Mouse (Mus musculus) limb, embryonic 14.5 days (tissue): ENCODE results near the gene Hnrnpk. TPM values are rescaled to one million over a fixed set of nuclear protein-coding genes. Genes with fewer than 3 reads are reported as not detected.
"Not testable (repeated sequence)": the region's sequence is repeated elsewhere in the genome, so short reads cannot be mapped to it uniquely, and the experiment has no call there.

Source experiments
- ATAC-seq: fragments of 200-750 bp; cut with Nextera tagmentation; 2 replicates; pipeline ENCODE4 v1.8.0; 2017; ENCODE audit warnings: low read depth, moderate number of reproducible peaks, moderate TSS enrichment; ENCODE audit not compliant: low FRiP score
- DNase-seq: peaks from one replicate; pipeline ENCODE4 v3.0.0-alpha.2; 2015; ENCODE audit warnings: low spot score
- H3K27ac ChIP-seq: fragments of 300-500 bp; sonication (generic); replicated peaks from 2 replicates; pipeline ENCODE4 v1.5.1; 2014; ENCODE audit warnings: low read depth, mild to moderate bottlenecking, low read length, moderate library complexity, mixed read lengths
- H3K27me3 ChIP-seq: fragments of 300-500 bp; sonication (generic); 2 replicates; pipeline ENCODE4 v1.6.1; 2014; ENCODE audit warnings: low read length, mixed read lengths; ENCODE audit not compliant: control insufficient read depth, insufficient read depth
- H3K36me3 ChIP-seq: fragments of 300-500 bp; sonication (generic); 2 replicates; pipeline ENCODE4 v1.6.1; 2014; ENCODE audit warnings: mild to moderate bottlenecking, low read length, moderate library complexity, mixed read lengths; ENCODE audit not compliant: control insufficient read depth, insufficient read depth
- H3K4me1 ChIP-seq: fragments of 300-500 bp; sonication (generic); 2 replicates; pipeline ENCODE4 v1.6.1; 2014; ENCODE audit warnings: antibody characterized with exemption, low read length, mixed read lengths; ENCODE audit not compliant: control insufficient read depth, insufficient read depth
- H3K4me2 ChIP-seq: fragments of 300-500 bp; sonication (generic); replicated peaks from 2 replicates; pipeline ENCODE4 v1.6.1; 2014; ENCODE audit warnings: low read depth, mild to moderate bottlenecking, low read length, moderate library complexity; ENCODE audit not compliant: severe bottlenecking
- H3K4me3 ChIP-seq: fragments of 300-500 bp; sonication (generic); replicated peaks from 2 replicates; pipeline ENCODE4 v1.5.1; 2014; ENCODE audit warnings: low read length
- H3K9ac ChIP-seq: fragments of 300-500 bp; sonication (generic); 2 replicates; pipeline ENCODE4 v1.6.1; 2014; ENCODE audit warnings: mild to moderate bottlenecking, low read depth, low read length, moderate library complexity; ENCODE audit not compliant: severe bottlenecking
- H3K9me3 ChIP-seq: fragments of 300-500 bp; sonication (generic); 2 replicates; pipeline ENCODE4 v1.6.1; 2016; ENCODE audit warnings: low read length; ENCODE audit not compliant: control insufficient read depth
- POLR2A ChIP-seq: fragments of 200-500 bp; IDR thresholded peaks from 2 replicates; pipeline ENCODE4 v1.8.0; 2012; ENCODE audit warnings: inconsistent platforms, mild to moderate bottlenecking, moderate library complexity, borderline replicate concordance; ENCODE audit not compliant: insufficient read depth, insufficient read length; ENCODE audit errors: extremely low read depth
- WGBS: fragments of 180-500 bp; shearing (Covaris S2); extraction: QIAGEN DNeasy Blood & Tissue Kit; methylation state at CpG from one replicate; pipeline ENCODE4 v1.1.7; 2014; 5-methylcytosine and 5-hydroxymethylcytosine counted together
- polyA plus RNA-seq, 2 experiments: library from polyadenylated mRNA; depleted of rRNA in 1 of 2; stranded (reverse) in 1 of 2; unstranded in 1 of 2; fragments of >200 nt; fragmentation: Nextera tagmentation in 1 of 2; extraction: Ambion mirVana in 1 of 2; gene quantifications; 2 replicates each; pipeline versions ENCODE4 v1.2.1 to v1.2.3; 2012 to 2014

Gene Hnrnpk
- polyA plus RNA-seq (2012; rRNA removed) (816 and 883 TPM in 2 replicates), polyA plus RNA-seq (2014; fragmentation: Nextera tagmentation; extraction: Ambion mirVana) (1,312 and 1,461 TPM in 2 replicates)

DNA sequence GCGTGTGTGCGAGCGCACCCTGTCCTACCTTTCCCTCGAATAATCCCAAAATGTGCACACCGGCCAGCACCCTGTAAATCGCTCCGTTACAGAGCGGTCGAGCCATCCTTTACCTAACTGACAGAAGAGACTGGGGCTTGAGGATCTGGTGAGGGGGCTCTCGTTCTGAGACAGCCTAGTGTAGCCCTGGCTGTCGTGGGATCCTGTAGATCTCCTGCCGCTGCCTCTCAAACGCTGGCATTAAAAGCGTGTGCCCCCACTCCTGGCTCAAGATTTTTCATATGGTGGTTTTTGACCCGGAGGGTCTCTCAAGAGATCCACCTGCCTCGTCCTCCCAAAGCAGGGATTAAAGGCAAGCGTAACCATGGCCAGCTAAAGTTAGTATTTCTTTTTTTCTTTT is at the start of gene Hnrnpk:
TSS of gene Hnrnpk (minus strand) at position 101 of the 400 bp plus-strand sequence.
- WGBS = 7% methylated on average over 16 of the region's 17 CpGs
- Histone ChIP-seq H3K4me3 (peak within 1 kb of the TSS; percentile 100), H3K4me2 (peak within 1 kb of the TSS; percentile 49), H3K36me3 (peaks cover 21% of the 10 kb centered on the region), H3K9ac (peak within 1 kb of the TSS; percentile 100), H3K27ac (peak within 1 kb of the TSS; percentile 99)
- DNase-seq, H3K9me3 ChIP-seq, H3K4me1 ChIP-seq, H3K27me3 ChIP-seq, ATAC-seq: not testable (repeated sequence)

DNA sequence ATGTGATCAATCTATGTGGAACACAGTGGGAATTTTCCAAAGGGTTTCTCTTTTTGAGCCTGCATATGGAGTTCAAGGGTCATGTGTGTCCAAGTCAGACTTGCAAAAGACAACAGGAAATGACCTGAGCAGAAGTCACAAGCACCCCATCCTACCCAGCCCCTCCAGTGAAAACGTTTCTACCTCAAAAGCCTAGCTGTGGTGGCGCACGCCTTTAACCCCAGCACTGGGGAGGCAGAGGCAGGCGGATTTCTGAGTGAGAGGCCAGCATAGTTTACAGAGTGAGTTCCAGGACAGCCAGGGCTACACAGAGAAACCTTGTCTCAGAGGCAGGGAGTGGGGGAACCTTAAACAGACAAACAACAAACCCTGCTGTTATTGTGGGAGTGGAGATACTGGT is 49.1 kb upstream of the Hnrnpk start:
- no peak overlapping the region for H3K4me2 ChIP-seq
- H3K9ac ChIP-seq = no peak overlapping the region
- 71% methylated on average over 4 of the region's 4 CpGs for WGBS
- no peak for DNase-seq
- no peak for TF ChIP-seq POLR2A
- H3K36me3 ChIP-seq = no peaks in the 10 kb centered on the region
- H3K9me3 ChIP-seq = no peaks in the 10 kb centered on the region
- ATAC-seq = no peak
- peaks cover 7% of the 10 kb centered on the region for H3K4me1 ChIP-seq
- H3K27me3 ChIP-seq = peaks cover 10% of the 10 kb centered on the region
- no peak overlapping the region for H3K27ac ChIP-seq
- 0 out of 2 replicates have a peak overlapping the region, but pooled peaks have one; percentile 23 for H3K4me3 ChIP-seq

GRCm38 (mm10) chr13:58450459-58451182 is 47.5 kb upstream of the Hnrnpk start:
- 78% methylated on average over 22 of the region's 22 CpGs for WGBS
- ATAC-seq (no peak), DNase-seq (no peak)
- Histone ChIP-seq H3K27ac (no peak overlapping the region), H3K27me3 (peaks cover 10% of the 10 kb centered on the region), H3K36me3 (no peaks in the 10 kb centered on the region), H3K9ac (no peak overlapping the region), H3K4me3 (no peak overlapping the region), H3K9me3 (no peaks in the 10 kb centered on the region), H3K4me1 (peaks cover 7% of the 10 kb centered on the region), H3K4me2 (no peak overlapping the region)
- no peak for TF ChIP-seq POLR2A

DNA sequence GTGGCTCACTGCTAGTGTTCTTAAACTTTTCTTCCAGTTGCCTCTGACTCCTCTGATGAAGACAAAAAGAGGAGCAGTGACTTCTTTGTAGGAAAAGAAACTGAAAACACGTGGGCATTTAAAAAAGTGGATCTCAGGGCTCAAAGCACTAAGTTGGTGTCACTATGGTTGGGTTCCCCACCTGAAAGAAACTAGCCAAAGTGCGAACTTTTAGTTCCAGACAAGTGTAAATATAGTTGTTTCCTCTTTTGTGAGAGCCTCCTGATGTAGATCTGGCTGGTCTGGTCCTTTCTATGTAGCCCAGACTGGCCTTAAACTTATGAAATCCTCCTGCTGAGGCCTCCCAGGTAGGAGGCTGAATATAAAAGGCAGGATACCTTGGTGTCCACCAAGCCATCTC is 43.4 kb upstream of the Hnrnpk start:
- WGBS = 77% methylated on average over 2 of the region's 2 CpGs
- H3K36me3 ChIP-seq = no peaks in the 10 kb centered on the region

GRCm38 (mm10) chr13:58443787-58444186 is 40.6 kb upstream of the Hnrnpk start:
- Histone ChIP-seq H3K4me3 (no peak overlapping the region), H3K36me3 (no peaks in the 10 kb centered on the region), H3K27ac (no peak overlapping the region), H3K9ac (no peak overlapping the region), H3K27me3 (no peaks in the 10 kb centered on the region), H3K4me1 (no peaks in the 10 kb centered on the region), H3K9me3 (no peaks in the 10 kb centered on the region), H3K4me2 (no peak overlapping the region)
- DNase-seq (no peak), ATAC-seq (no peak)
- 31% methylated on average over 7 of the region's 7 CpGs for WGBS
- TF ChIP-seq POLR2A = no peak

More for the DNA sequence above, 43.4 kb upstream of the Hnrnpk start:
- Histone ChIP-seq H3K4me2 (no peak overlapping the region), H3K27ac (no peak overlapping the region), H3K4me3 (no peak overlapping the region), H3K27me3 (0 out of 2 replicates have a peak, but pooled peaks cover 3% of the 10 kb centered on the region), H3K4me1 (no peaks in the 10 kb centered on the region), H3K9me3 (no peaks in the 10 kb centered on the region), H3K9ac (no peak overlapping the region)
- ATAC-seq = no peak
- DNase-seq = no peak
- TF ChIP-seq POLR2A = no peak
